Mouse (Mus musculus) layer of hippocampus, adult 18-20 months (tissue): Measurements from ENCODE around the gene Mrps7. TPM values are rescaled to one million over a fixed set of nuclear protein-coding genes. Genes with fewer than 3 reads are reported as not detected.
"Not testable (repeated sequence)": the region's sequence is repeated elsewhere in the genome, so short reads cannot be mapped to it uniquely, and the experiment has no call there.

Source experiments
- DNase-seq, 2 experiments: peaks; one replicate each; pipeline ENCODE4 v3.0.0; 2022; ENCODE audit warnings: low spot score in 2 of 2
- total RNA-seq, 2 experiments: library from RNA; stranded (reverse); gene quantifications; 2 replicates each; pipeline ENCODE4 v1.2.3; 2021

Gene Mrps7
- total RNA-seq, 2 experiments from 2014 or later, result 49.0 to 50.1 TPM

- not testable (repeated sequence) for DNase-seq
These were observed 41.8 kb downstream of the Mrps7 start for GRCm38 (mm10) chr11:115645498-115645897.

- DNase-seq, result no peak
These were observed 42.7 kb downstream of the Mrps7 start for GRCm38 (mm10) chr11:115646439-115646838.

DNA sequence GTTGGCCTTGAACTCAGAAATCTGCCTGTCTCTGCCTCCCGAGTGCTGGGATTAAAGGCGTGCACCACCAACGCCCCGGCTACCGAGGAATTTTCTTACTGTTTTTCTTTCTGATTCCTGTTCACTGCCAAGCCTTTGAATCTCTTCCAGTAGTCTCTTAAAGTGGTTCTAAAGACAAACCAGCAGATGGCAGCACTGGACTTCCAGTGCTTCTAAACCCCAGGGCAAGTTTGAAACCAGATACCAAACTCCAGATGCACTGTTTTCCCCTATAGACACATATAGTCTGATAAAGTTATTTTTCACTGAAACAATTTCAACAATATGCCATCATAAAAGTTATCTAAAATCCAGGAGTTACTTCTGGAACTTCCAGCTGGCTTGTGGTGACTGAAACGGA lies 43.7 kb downstream of the Mrps7 start:
- peak in 1 of 2 experiments; percentile 77 for DNase-seq

DNA sequence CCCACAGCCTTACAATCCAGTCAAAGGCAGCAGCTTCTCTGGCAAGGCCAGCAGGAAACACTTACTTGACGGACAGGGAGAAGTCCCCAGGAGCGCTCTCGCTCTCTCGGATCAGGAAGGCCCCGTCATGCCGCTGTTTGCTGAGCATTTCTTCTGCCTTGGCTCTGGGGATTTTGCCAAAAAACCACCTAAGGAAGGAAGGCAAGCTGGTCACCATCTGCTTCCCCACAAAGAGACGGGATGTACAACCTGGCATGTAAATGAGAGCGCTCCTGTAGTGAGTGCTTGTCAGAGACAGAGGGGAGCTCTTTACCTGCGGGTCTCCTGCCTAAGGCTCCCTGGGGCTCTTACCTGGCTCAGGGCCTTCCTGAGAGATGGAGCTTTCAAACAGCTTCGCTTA lies 46.0 kb downstream of the Mrps7 start:
- DNase-seq, result peak; percentile 37 to 61

GRCm38 (mm10) chr11:115651680-115652079 lies 48.0 kb downstream of the Mrps7 start:
- no peak for DNase-seq

- DNase-seq, result peak in 1 of 2 experiments; percentile 64
These were observed 49.5 kb downstream of the Mrps7 start for GRCm38 (mm10) chr11:115653194-115653593.

DNA sequence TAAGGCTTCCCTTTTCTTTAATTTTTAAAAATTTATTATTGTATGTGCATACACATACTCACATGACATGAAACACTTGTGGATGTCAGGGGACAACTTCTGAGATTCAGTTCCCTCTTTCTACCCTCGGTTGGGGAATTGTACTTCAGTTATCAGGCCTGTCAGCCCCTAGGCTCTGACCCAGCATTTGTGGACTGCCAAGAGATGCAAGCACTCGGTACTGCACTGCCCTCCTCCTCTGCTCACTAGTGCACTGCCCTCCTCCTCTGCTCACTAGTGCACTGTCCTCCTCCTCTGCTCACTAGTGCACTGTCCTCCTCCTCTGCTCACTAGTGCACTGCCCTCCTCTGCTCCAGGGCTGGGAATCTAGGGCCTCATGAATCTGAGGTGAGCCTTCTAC lies 50.4 kb downstream of the Mrps7 start:
- no peak for DNase-seq

Other genes starting within 250 kb of the Mrps7 start
- gene Hid1, start 236.2 kb upstream of the Mrps7 start, total RNA-seq, result 100 to 1,000 TPM; 110 to 115 TPM
- gene Cdr2l, start 222.0 kb upstream of the Mrps7 start, total RNA-seq, result 10 to 100 TPM; 29.7 to 30.6 TPM
- 100 to 1,000 TPM in 1 of 2 experiments, 10 to 100 TPM in 1; 97.7 to 102 TPM for gene Mrpl58, start 200.2 kb upstream of the Mrps7 start, total RNA-seq
- 100 to 1,000 TPM; 468 to 483 TPM for gene Atp5h, start 184.0 kb upstream of the Mrps7 start, total RNA-seq
- 10 to 100 TPM; 81.5 to 82.2 TPM for gene Kctd2, start 183.8 kb upstream of the Mrps7 start, total RNA-seq
- gene Trim80, start 163.4 kb upstream of the Mrps7 start, total RNA-seq, result not detected
- gene Slc16a5, start 141.5 kb upstream of the Mrps7 start, total RNA-seq, result not detected
- 10 to 100 TPM; 11.4 to 13.8 TPM for gene Armc7, start 128.3 kb upstream of the Mrps7 start, total RNA-seq
- 10 to 100 TPM; 66.5 to 66.8 TPM for gene Nt5c, start 112.1 kb upstream of the Mrps7 start, total RNA-seq
- 100 to 1,000 TPM; 136 to 139 TPM for gene Jpt1, start 89.5 kb upstream of the Mrps7 start, total RNA-seq
- 100 to 1,000 TPM; 307 to 316 TPM for gene Sumo2, start 67.6 kb upstream of the Mrps7 start, total RNA-seq
- 10 to 100 TPM; 46.8 to 48.6 TPM for gene Nup85, start 39.5 kb upstream of the Mrps7 start, total RNA-seq
- gene Gga3, start 126 bp downstream of the Mrps7 start, total RNA-seq, result 10 to 100 TPM; 68.6 to 73.5 TPM
- gene Mif4gd, start 9.0 kb downstream of the Mrps7 start, total RNA-seq, result 10 to 100 TPM; 18.9 to 19.4 TPM
- 10 to 100 TPM; 59.2 to 61.9 TPM for gene Slc25a19, start 24.4 kb downstream of the Mrps7 start, total RNA-seq
- 100 to 1,000 TPM; 184 to 203 TPM for gene Grb2, start 104.7 kb downstream of the Mrps7 start, total RNA-seq
- 10 to 100 TPM; 50.9 to 56.1 TPM for gene Tmem94, start 161.5 kb downstream of the Mrps7 start, total RNA-seq
- gene Caskin2, start 209.7 kb downstream of the Mrps7 start, total RNA-seq, result 10 to 100 TPM; 19.4 to 19.9 TPM
- 10 to 100 TPM; 11.1 to 11.4 TPM for gene Tsen54, start 210.8 kb downstream of the Mrps7 start, total RNA-seq
- gene Llgl2, start 220.1 kb downstream of the Mrps7 start, total RNA-seq, result 1 to 10 TPM; 2.5 to 3.0 TPM